Mouse (Mus musculus) telencephalon, adult 2 months (tissue): Measurements from ENCODE around the gene Fem1b.

Experiments used
- DNase-seq: peaks from one replicate; pipeline ENCODE4 v3.0.0-alpha.2; 2011; ENCODE audit warnings: low read depth, low spot score

Gene Fem1b

GRCm38 (mm10) chr9:62781965-62782364, 29.8 kb downstream of the Fem1b start:
- peak; percentile 55 for DNase-seq

GRCm38 (mm10) chr9:62778721-62779120, 33.0 kb downstream of the Fem1b start:
- no peak for DNase-seq

- DNase-seq: no peak
These were observed 34.3 kb downstream of the Fem1b start for GRCm38 (mm10) chr9:62777461-62777860.

GRCm38 (mm10) chr9:62775464-62775863, 36.3 kb downstream of the Fem1b start:
- no peak for DNase-seq

- DNase-seq: no peak
These were observed 39.0 kb downstream of the Fem1b start for GRCm38 (mm10) chr9:62772746-62773145.

GRCm38 (mm10) chr9:62768361-62768760, 43.4 kb downstream of the Fem1b start:
- no peak for DNase-seq

GRCm38 (mm10) chr9:62767464-62767863, 44.3 kb downstream of the Fem1b start:
- no peak for DNase-seq

- DNase-seq: peak; percentile 67
These were observed 46.4 kb downstream of the Fem1b start for GRCm38 (mm10) chr9:62765346-62765745.

- peak; percentile 86 for DNase-seq
These were observed 48.3 kb downstream of the Fem1b start for GRCm38 (mm10) chr9:62763478-62763877.

- DNase-seq: no peak
These were observed 52.1 kb downstream of the Fem1b start for GRCm38 (mm10) chr9:62759601-62760000.

GRCm38 (mm10) chr9:62758288-62758687, 53.4 kb downstream of the Fem1b start:
- DNase-seq: peak; percentile 95

- DNase-seq: no peak
These were observed 61.4 kb downstream of the Fem1b start for GRCm38 (mm10) chr9:62750381-62750780.

- no peak for DNase-seq
These were observed 62.1 kb downstream of the Fem1b start for GRCm38 (mm10) chr9:62749666-62750065.

GRCm38 (mm10) chr9:62746646-62747045, 65.1 kb downstream of the Fem1b start:
- DNase-seq: no peak

GRCm38 (mm10) chr9:62744558-62745275, 67.0 kb downstream of the Fem1b start:
- no peak for DNase-seq
